Mouse (Mus musculus) neural tube, embryonic 14.5 days (tissue): ENCODE results near the gene Car11. TPM values are rescaled to one million over a fixed set of nuclear protein-coding genes. Genes with fewer than 3 reads are reported as not detected.

Experiments
- ATAC-seq: fragments of 200-750 bp; cut with Nextera tagmentation; 2 replicates; pipeline ENCODE4 v1.8.0; 2017; ENCODE audit warnings: low read depth, mild to moderate bottlenecking, moderate TSS enrichment, moderate library complexity
- H3K27ac ChIP-seq: fragments of 300-500 bp; sonication (generic); 2 replicates; pipeline ENCODE4 v1.5.1; 2014; ENCODE audit warnings: low read depth, mild to moderate bottlenecking, control low read depth, low read length, moderate library complexity, mixed read lengths
- H3K27me3 ChIP-seq: fragments of 300-500 bp; sonication (generic); 2 replicates; pipeline ENCODE4 v1.6.1; 2014; ENCODE audit warnings: low read length; ENCODE audit not compliant: control insufficient read depth, insufficient read depth
- H3K36me3 ChIP-seq: fragments of 300-500 bp; sonication (generic); 2 replicates; pipeline ENCODE4 v1.6.1; 2014; ENCODE audit warnings: low read length, mixed read lengths; ENCODE audit not compliant: control insufficient read depth, insufficient read depth
- H3K4me1 ChIP-seq: fragments of 300-500 bp; sonication (generic); 2 replicates; pipeline ENCODE4 v1.6.1; 2014; ENCODE audit warnings: low read length; ENCODE audit not compliant: control insufficient read depth, insufficient read depth
- H3K4me2 ChIP-seq: fragments of 300-500 bp; sonication (generic); 2 replicates; pipeline ENCODE4 v1.6.1; 2014; ENCODE audit warnings: mild to moderate bottlenecking, low read depth, low read length, control low read depth
- H3K4me3 ChIP-seq: fragments of 300-500 bp; sonication (generic); 2 replicates; pipeline ENCODE4 v1.5.1; 2014; ENCODE audit warnings: low read depth, low read length, control low read depth, mixed read lengths
- H3K9ac ChIP-seq: fragments of 300-500 bp; sonication (generic); replicated peaks from 2 replicates; pipeline ENCODE4 v1.6.1; 2014; ENCODE audit warnings: low read depth, mild to moderate bottlenecking, control low read depth, low read length, mixed read lengths
- H3K9me3 ChIP-seq: fragments of 300-500 bp; sonication (generic); 2 replicates; pipeline ENCODE4 v1.6.1; 2016; ENCODE audit warnings: low read length; ENCODE audit not compliant: control insufficient read depth
- WGBS: fragments of 180-500 bp; shearing (Covaris S2); extraction: QIAGEN DNeasy Blood & Tissue Kit; methylation state at CpG from one replicate; pipeline ENCODE4 v1.1.7; 2014; 5-methylcytosine and 5-hydroxymethylcytosine counted together
- polyA plus RNA-seq: library from polyadenylated mRNA; unstranded; fragments of >200 nt; fragmentation: Nextera tagmentation; extraction: Ambion mirVana; gene quantifications from 2 replicates; pipeline ENCODE4 v1.2.1, GENCODE M21; 2014

The Car11 gene
- polyA plus RNA-seq, 1 experiment from 2014 or later, result 31.9 TPM

DNA sequence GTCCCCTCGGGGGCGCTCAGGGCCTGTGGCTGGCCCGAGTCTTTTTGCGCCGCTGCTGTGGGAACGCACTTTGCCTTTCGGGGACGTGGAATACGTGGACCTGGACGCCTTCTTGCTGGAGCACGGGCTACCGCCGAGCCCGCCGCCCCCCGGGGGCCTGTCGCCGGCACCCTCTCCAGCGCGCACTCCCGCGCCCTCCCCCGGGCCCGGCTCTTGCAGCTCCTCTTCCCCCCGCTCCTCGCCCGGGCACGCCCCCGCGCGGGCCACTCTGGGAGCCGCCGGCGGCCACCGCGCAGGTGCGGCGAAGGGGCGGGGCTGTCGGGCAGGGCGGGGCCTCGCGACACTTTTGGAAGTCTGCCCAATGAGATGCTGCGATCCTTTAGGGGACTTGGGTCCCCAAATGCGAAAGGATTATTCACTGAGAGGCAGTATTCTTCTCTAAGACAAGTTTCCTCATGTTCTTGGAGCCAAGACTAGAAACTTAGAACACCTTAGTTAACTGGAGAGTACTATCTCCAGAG, 7.1 kb downstream of the Car11 start:
- WGBS, result 1% methylated on average over 30 of the region's 45 CpGs
- Histone ChIP-seq H3K4me1 (peaks cover 40% of the 10 kb centered on the region), H3K36me3 (peaks cover 15% of the 10 kb centered on the region), H3K27me3 (no peaks in the 10 kb centered on the region), H3K4me3 (peak overlapping the region; percentile 48), H3K9me3 (no peaks in the 10 kb centered on the region), H3K4me2 (peak overlapping the region; percentile 93), H3K27ac (peak overlapping the region; percentile 31; the same call in 1 of the 2 replicates), H3K9ac (peak overlapping the region; percentile 64)
- ATAC-seq, result no peak

DNA sequence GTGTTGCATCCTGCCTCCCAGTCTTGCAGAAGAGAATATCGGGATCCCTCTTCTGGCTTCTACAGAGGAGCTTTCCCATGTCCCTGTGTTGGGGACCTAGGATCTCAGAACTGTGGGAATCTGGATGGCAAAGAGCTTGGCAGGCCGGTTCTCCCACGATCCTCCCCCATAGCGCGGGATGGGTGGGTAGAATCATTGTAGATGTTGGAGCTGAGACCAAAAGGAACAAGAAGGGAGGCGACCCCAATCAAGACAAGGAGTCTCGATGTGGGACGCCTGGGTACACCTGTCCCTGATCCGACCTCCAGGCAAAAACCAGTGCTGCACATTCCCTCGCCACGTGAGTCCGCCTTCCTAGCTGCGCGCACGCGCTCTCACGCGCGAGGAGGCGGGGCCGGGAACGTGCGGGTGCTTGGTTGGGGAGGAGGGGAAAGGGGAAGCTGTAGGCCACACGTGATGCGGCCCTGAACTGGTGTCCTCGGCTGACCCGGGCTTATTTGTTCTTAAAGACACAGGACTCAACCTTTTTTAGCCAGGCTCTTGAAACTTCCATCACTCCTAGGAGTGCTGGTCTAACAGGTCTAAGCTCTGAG, 7.8 kb downstream of the Car11 start:
- Histone ChIP-seq H3K9me3 (no peaks in the 10 kb centered on the region), H3K36me3 (peaks cover 22% of the 10 kb centered on the region), H3K4me1 (peaks cover 40% of the 10 kb centered on the region), H3K27me3 (no peaks in the 10 kb centered on the region), H3K9ac (no peak overlapping the region), H3K27ac (no peak overlapping the region), H3K4me2 (peak overlapping the region; percentile 93), H3K4me3 (peak overlapping the region; percentile 48)
- under 1% methylated on average over 27 of the region's 27 CpGs for whole genome bisulfite sequencing
- ATAC-seq, result no peak

GRCm38 (mm10) chr7:45708221-45708761, 8.6 kb downstream of the Car11 start:
- Histone ChIP-seq H3K9ac (no peak overlapping the region), H3K4me1 (peaks cover 40% of the 10 kb centered on the region), H3K27me3 (no peaks in the 10 kb centered on the region), H3K9me3 (no peaks in the 10 kb centered on the region), H3K4me2 (peak overlapping the region; percentile 93), H3K36me3 (peaks cover 31% of the 10 kb centered on the region), H3K27ac (no peak overlapping the region), H3K4me3 (no peak overlapping the region)
- ATAC-seq, result no peak
- WGBS, result 54% methylated on average over 13 of the region's 13 CpGs

DNA sequence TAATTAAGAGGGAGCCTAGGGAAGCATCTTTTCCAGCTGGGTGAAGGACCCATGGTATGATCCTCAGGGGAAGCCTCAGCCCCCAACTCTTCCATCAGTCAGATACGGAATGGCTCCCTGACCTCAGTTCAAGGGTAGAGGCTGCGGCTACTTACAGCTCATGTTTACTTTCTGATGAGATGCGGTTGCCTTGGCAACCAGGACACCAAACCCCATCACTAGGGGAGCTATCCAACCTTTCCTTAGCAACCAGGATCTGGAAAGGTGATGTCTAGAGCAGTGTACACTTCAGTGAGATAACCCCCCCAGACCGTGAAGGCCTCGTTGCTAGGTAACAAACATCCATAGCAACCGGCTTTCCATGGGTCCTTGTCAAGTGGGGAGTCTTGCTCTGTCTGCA, 9.4 kb downstream of the Car11 start:
- Histone ChIP-seq H3K27me3 (no peaks in the 10 kb centered on the region), H3K36me3 (peaks cover 31% of the 10 kb centered on the region), H3K4me3 (no peak overlapping the region), H3K27ac (no peak overlapping the region), H3K9me3 (no peaks in the 10 kb centered on the region), H3K4me1 (peaks cover 34% of the 10 kb centered on the region), H3K4me2 (peak overlapping the region; percentile 14; the same call in 1 of the 2 replicates), H3K9ac (no peak overlapping the region)
- WGBS, result 35% methylated on average over 6 of the region's 6 CpGs
- no peak for ATAC-seq

DNA sequence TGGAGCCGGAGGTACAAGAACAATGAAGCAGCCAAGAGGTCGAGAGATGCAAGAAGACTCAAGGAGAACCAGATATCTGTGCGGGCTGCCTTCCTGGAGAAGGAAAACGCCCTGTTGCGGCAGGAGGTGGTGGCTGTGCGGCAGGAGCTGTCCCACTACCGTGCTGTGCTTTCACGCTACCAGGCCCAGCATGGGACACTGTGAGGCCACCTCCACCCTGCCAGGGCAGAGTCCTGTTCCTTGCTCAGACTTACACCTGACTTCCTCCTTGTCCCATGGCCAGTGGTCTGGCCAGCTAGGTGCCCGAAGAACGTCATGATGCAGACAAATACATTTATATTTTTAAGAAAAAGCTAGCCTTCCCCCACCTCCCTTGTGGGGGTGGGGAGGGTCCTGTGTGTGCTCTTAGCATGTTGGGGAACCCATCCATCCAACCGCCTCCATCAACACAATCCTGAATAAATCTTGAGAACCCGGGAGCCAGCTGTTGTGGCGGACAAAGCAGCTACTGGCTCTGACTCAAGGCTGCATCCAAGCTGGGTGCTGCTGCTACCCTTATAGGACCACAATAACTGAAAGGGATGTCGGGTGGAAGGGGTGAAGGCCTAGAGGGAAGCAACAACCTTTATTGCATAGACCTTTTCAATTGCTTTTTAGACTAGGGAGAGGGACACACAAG, 10.2 kb downstream of the Car11 start:
- no peak overlapping the region for H3K27ac ChIP-seq
- no peak overlapping the region for H3K4me2 ChIP-seq
- no peaks in the 10 kb centered on the region for H3K9me3 ChIP-seq
- ATAC-seq, result no peak
- WGBS, result 70% methylated on average over 14 of the region's 14 CpGs
- no peaks in the 10 kb centered on the region; the same call in 1 of the 2 replicates for H3K27me3 ChIP-seq
- no peak overlapping the region for H3K9ac ChIP-seq
- H3K4me1 ChIP-seq, result peaks cover 40% of the 10 kb centered on the region
- H3K4me3 ChIP-seq, result no peak overlapping the region
- H3K36me3 ChIP-seq, result peaks cover 31% of the 10 kb centered on the region

GRCm38 (mm10) chr7:45710477-45711191, 11.0 kb downstream of the Car11 start:
- Histone ChIP-seq H3K9me3 (no peaks in the 10 kb centered on the region), H3K4me2 (no peak overlapping the region), H3K4me1 (peaks cover 40% of the 10 kb centered on the region), H3K36me3 (peaks cover 31% of the 10 kb centered on the region), H3K27me3 (no peaks in the 10 kb centered on the region; the same call in 1 of the 2 replicates), H3K27ac (no peak overlapping the region), H3K9ac (no peak overlapping the region), H3K4me3 (no peak overlapping the region)
- 95% methylated on average over 20 of the region's 20 CpGs for WGBS
- ATAC-seq, result no peak

- H3K4me2 ChIP-seq, result no peak overlapping the region
- H3K27ac ChIP-seq, result no peak overlapping the region
- H3K4me1 ChIP-seq, result peaks cover 40% of the 10 kb centered on the region
- no peaks in the 10 kb centered on the region; the same call in 1 of the 2 replicates for H3K27me3 ChIP-seq
- 91% methylated on average over 24 of the region's 24 CpGs for WGBS
- peaks cover 31% of the 10 kb centered on the region for H3K36me3 ChIP-seq
- H3K9me3 ChIP-seq, result no peaks in the 10 kb centered on the region
- no peak for ATAC-seq
- no peak overlapping the region for H3K4me3 ChIP-seq
- H3K9ac ChIP-seq, result no peak overlapping the region
Observed at GRCm38 (mm10) chr7:45711316-45712021, 11.8 kb downstream of the Car11 start.

DNA sequence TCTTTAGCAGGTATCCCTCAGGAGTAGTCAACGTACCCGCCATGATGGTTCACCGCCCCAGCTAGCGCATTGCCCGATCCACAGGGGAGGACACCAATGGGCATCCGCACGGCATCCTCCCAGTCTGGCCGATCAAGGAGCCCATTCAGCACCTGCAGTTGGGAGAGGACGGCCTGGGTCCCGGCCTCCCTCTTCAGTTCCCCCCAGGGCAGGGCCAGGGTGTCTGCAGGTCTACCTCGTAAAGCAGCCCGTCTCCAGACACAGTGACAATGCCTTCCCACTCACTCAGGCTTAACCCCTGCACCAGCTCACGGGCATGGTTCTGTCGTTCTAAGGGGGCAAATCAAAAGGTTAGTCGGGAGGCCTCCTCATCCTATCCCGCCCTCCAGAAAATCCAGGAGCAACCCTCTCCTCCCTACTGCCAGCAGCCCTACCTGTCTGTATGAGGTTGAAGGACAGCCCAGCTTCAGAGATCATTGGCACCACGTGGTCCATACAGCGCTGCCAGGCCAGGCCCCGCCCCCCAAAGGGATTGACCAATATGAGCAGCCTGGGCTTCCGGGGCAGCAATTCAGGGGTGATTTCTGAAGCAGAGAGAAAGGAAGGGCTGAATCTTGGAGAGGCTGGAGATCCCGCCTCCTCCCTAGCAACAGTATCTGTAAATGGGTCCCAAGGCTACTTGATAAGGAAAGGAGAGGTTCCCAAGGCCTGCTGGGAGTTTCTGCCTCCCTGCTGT, 12.5 kb downstream of the Car11 start:
- Histone ChIP-seq H3K4me1 (peaks cover 45% of the 10 kb centered on the region), H3K4me2 (no peak overlapping the region), H3K27ac (no peak overlapping the region), H3K4me3 (no peak overlapping the region), H3K27me3 (no peaks in the 10 kb centered on the region; the same call in 1 of the 2 replicates), H3K9ac (no peak overlapping the region), H3K9me3 (no peaks in the 10 kb centered on the region), H3K36me3 (peaks cover 31% of the 10 kb centered on the region)
- ATAC-seq, result no peak
- WGBS, result 89% methylated on average over 21 of the region's 21 CpGs
